Mouse (Mus musculus) bone marrow macrophage, adult 2 months (primary cell): ENCODE results near the gene Ctnna2.

Source experiments
- CTCF ChIP-seq: IDR thresholded peaks from 2 replicates; pipeline ENCODE4 v1.5.1; 2012; ENCODE audit warnings: low read depth, mild to moderate bottlenecking, low read length, moderate library complexity
- POLR2A ChIP-seq: IDR thresholded peaks from 2 replicates; pipeline ENCODE4 v1.6.1; 2012; ENCODE audit warnings: mild to moderate bottlenecking, low read depth, low read length, borderline replicate concordance

DNA sequence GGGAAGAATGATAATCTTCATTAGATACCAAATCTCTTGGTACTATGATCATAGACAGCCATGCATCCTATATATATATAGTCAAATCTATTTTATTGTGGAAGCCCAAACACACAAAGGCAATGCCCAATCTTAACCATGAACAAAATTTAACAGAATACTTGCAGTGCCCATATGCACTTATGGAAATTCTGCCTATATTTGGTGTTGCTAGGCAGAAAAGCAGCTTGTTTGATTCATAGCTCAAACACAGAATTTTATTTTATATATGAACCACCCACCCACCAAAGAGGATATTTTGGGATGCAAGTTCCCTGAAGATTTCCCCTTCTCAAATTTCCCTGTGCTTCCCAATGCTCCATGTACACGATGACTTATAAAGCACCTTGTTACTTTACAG, 655.2 kb downstream of the Ctnna2 start:
- no peak for TF ChIP-seq CTCF
- no peak for TF ChIP-seq POLR2A
